Mouse (Mus musculus): ENCODE results near the gene Trdmt1. TPM values are rescaled to one million over a fixed set of nuclear protein-coding genes. Genes with fewer than 3 reads are reported as not detected.

Gene Trdmt1
- polyA plus RNA-seq, 1 experiment from 2014 or later: 14.0 TPM

- Histone ChIP-seq H3K9me3 (replicated peaks; ENCODE audit: low read length) (no peaks in the 10 kb centered on the region), H3K9ac (ENCODE audit: low read depth, low read length) (no peak overlapping the region), H3K36me3 (ENCODE audit: insufficient read depth, low read length) (no peaks in the 10 kb centered on the region), H3K4me1 (replicated peaks; ENCODE audit: insufficient read depth, low read length) (no peaks in the 10 kb centered on the region), H3K4me3 (replicated peaks; ENCODE audit: low read depth, low read length) (no peak overlapping the region), H3K27ac (no peak overlapping the region), H3K27me3 (ENCODE audit: insufficient read depth, low read length) (no peaks in the 10 kb centered on the region), H3K4me2 (ENCODE audit: low read length) (no peak overlapping the region)
- DNase-seq (ENCODE audit: low spot score) (no peak), ATAC-seq (replicated peaks; ENCODE audit: low FRiP score, low read depth) (no peak)
- WGBS: 80% methylated on average over 6 of the region's 6 CpGs
- TF ChIP-seq CTCF (IDR thresholded peaks at IDR 0.05; ENCODE audit: low read depth): no peak
Measured at GRCm38 (mm10) chr2:13530639-13531038, 13.8 kb downstream of the Trdmt1 start.

GRCm38 (mm10) chr2:13529253-13529933 lies 15.1 kb downstream of the Trdmt1 start:
- Histone ChIP-seq H3K27ac (no peak overlapping the region), H3K9me3 (replicated peaks; ENCODE audit: low read length) (no peaks in the 10 kb centered on the region), H3K27me3 (ENCODE audit: insufficient read depth, low read length) (no peaks in the 10 kb centered on the region), H3K4me1 (replicated peaks; ENCODE audit: insufficient read depth, low read length) (no peaks in the 10 kb centered on the region), H3K4me2 (ENCODE audit: low read length) (no peak overlapping the region), H3K4me3 (replicated peaks; ENCODE audit: low read depth, low read length) (no peak overlapping the region), H3K9ac (ENCODE audit: low read depth, low read length) (no peak overlapping the region), H3K36me3 (ENCODE audit: insufficient read depth, low read length) (no peaks in the 10 kb centered on the region)
- no peak for TF ChIP-seq CTCF (IDR thresholded peaks at IDR 0.05; ENCODE audit: low read depth)
- ATAC-seq (replicated peaks; ENCODE audit: low FRiP score, low read depth) (no peak), DNase-seq (ENCODE audit: low spot score) (no peak)
- 93% methylated on average over 3 of the region's 3 CpGs for WGBS

- 78% methylated on average over 4 of the region's 4 CpGs for WGBS
- no peak for ATAC-seq (replicated peaks; ENCODE audit: low FRiP score, low read depth)
- no peak overlapping the region for H3K4me2 ChIP-seq (ENCODE audit: low read length)
- DNase-seq (ENCODE audit: low spot score): no peak
- no peak overlapping the region for H3K4me3 ChIP-seq (replicated peaks; ENCODE audit: low read depth, low read length)
- no peaks in the 10 kb centered on the region for H3K9me3 ChIP-seq (replicated peaks; ENCODE audit: low read length)
- H3K9ac ChIP-seq (ENCODE audit: low read depth, low read length): no peak overlapping the region
- no peak for TF ChIP-seq CTCF (IDR thresholded peaks at IDR 0.05; ENCODE audit: low read depth)
- no peaks in the 10 kb centered on the region for H3K27me3 ChIP-seq (ENCODE audit: insufficient read depth, low read length)
- H3K4me1 ChIP-seq (replicated peaks; ENCODE audit: insufficient read depth, low read length): no peaks in the 10 kb centered on the region
- H3K27ac ChIP-seq: no peak overlapping the region
- no peaks in the 10 kb centered on the region for H3K36me3 ChIP-seq (ENCODE audit: insufficient read depth, low read length)
Measured at GRCm38 (mm10) chr2:13527531-13527930, 16.9 kb downstream of the Trdmt1 start.

- H3K36me3 ChIP-seq (ENCODE audit: insufficient read depth, low read length): no peaks in the 10 kb centered on the region
- H3K4me3 ChIP-seq (replicated peaks; ENCODE audit: low read depth, low read length): no peak overlapping the region
- no peaks in the 10 kb centered on the region for H3K4me1 ChIP-seq (replicated peaks; ENCODE audit: insufficient read depth, low read length)
- H3K9ac ChIP-seq (ENCODE audit: low read depth, low read length): no peak overlapping the region
- no peaks in the 10 kb centered on the region for H3K27me3 ChIP-seq (ENCODE audit: insufficient read depth, low read length)
- 73% methylated on average over 2 of the region's 2 CpGs for WGBS
- no peak overlapping the region for H3K4me2 ChIP-seq (ENCODE audit: low read length)
- no peak for DNase-seq (ENCODE audit: low spot score)
- H3K9me3 ChIP-seq (replicated peaks; ENCODE audit: low read length): no peaks in the 10 kb centered on the region
- no peak for ATAC-seq (replicated peaks; ENCODE audit: low FRiP score, low read depth)
- H3K27ac ChIP-seq: no peak overlapping the region
- no peak for TF ChIP-seq CTCF (IDR thresholded peaks at IDR 0.05; ENCODE audit: low read depth)
Measured at GRCm38 (mm10) chr2:13527125-13527524, 17.3 kb downstream of the Trdmt1 start.

GRCm38 (mm10) chr2:13526205-13526604 lies 18.3 kb downstream of the Trdmt1 start:
- Histone ChIP-seq H3K4me3 (replicated peaks; ENCODE audit: low read depth, low read length) (no peak overlapping the region), H3K4me2 (ENCODE audit: low read length) (no peak overlapping the region), H3K9me3 (replicated peaks; ENCODE audit: low read length) (no peaks in the 10 kb centered on the region), H3K27ac (no peak overlapping the region), H3K9ac (ENCODE audit: low read depth, low read length) (no peak overlapping the region), H3K27me3 (ENCODE audit: insufficient read depth, low read length) (no peaks in the 10 kb centered on the region), H3K36me3 (ENCODE audit: insufficient read depth, low read length) (no peaks in the 10 kb centered on the region), H3K4me1 (replicated peaks; ENCODE audit: insufficient read depth, low read length) (no peaks in the 10 kb centered on the region)
- WGBS: 90% methylated on average over 2 of the region's 2 CpGs
- DNase-seq (ENCODE audit: low spot score): no peak
- no peak for ATAC-seq (replicated peaks; ENCODE audit: low FRiP score, low read depth)
- no peak for TF ChIP-seq CTCF (IDR thresholded peaks at IDR 0.05; ENCODE audit: low read depth)

- H3K27ac ChIP-seq: no peak overlapping the region
Measured at GRCm38 (mm10) chr2:13523540-13524456, 20.7 kb downstream of the Trdmt1 start.

More at GRCm38 (mm10) chr2:13523540-13524456, 20.7 kb downstream of the Trdmt1 start:
- no peaks in the 10 kb centered on the region for H3K27me3 ChIP-seq (ENCODE audit: insufficient read depth, low read length)
- no peaks in the 10 kb centered on the region for H3K9me3 ChIP-seq (replicated peaks; ENCODE audit: low read length)
- no peaks in the 10 kb centered on the region for H3K4me1 ChIP-seq (replicated peaks; ENCODE audit: insufficient read depth, low read length)
- no peak overlapping the region for H3K9ac ChIP-seq (ENCODE audit: low read depth, low read length)
- no peak overlapping the region for H3K4me3 ChIP-seq (replicated peaks; ENCODE audit: low read depth, low read length)
- no peak for DNase-seq (ENCODE audit: low spot score)
- H3K4me2 ChIP-seq (ENCODE audit: low read length): no peak overlapping the region
- no peak for TF ChIP-seq CTCF (IDR thresholded peaks at IDR 0.05; ENCODE audit: low read depth)
- H3K36me3 ChIP-seq (ENCODE audit: insufficient read depth, low read length): no peaks in the 10 kb centered on the region
- 59% methylated on average over 8 of the region's 8 CpGs for WGBS
- ATAC-seq (replicated peaks; ENCODE audit: low FRiP score, low read depth): 0 out of 2 replicates have a peak, but pooled peaks have one; percentile 33
